Mouse (Mus musculus) E14TG2a.4 (cell line): ENCODE results near the gene Pecam1.

ENCODE experiments used
- H3K27me3 ChIP-seq: 2 replicates; pipeline ENCODE4 v1.6.1; 2014; ENCODE audit warnings: low read length, control low read depth; ENCODE audit not compliant: insufficient read depth
- H3K36me3 ChIP-seq: 2 replicates; pipeline ENCODE4 v1.6.1; 2014; ENCODE audit warnings: low read length, control low read depth; ENCODE audit not compliant: insufficient read depth
- H3K4me1 ChIP-seq: replicated peaks from 2 replicates; pipeline ENCODE4 v1.6.1; 2014; ENCODE audit warnings: low read depth, low read length, control low read depth
- H3K4me3 ChIP-seq: replicated peaks from 2 replicates; pipeline ENCODE4 v1.5.1; 2014; ENCODE audit warnings: mild to moderate bottlenecking, low read length
- H3K9me3 ChIP-seq: 2 replicates; pipeline ENCODE4 v1.6.1; 2014; ENCODE audit warnings: low read length, control low read depth
- CTCF ChIP-seq: conservative IDR thresholded peaks from 2 replicates; pipeline ENCODE4 v1.5.1; 2014; ENCODE audit warnings: low read length
- NANOG ChIP-seq: IDR thresholded peaks from 2 replicates; pipeline ENCODE4 v1.6.1; 2014; ENCODE audit warnings: borderline replicate concordance, low read length, mixed read lengths
- POU5F1 ChIP-seq: IDR thresholded peaks from 2 replicates; pipeline ENCODE4 v1.6.1; 2014; ENCODE audit warnings: low read length, borderline replicate concordance

Gene Pecam1

GRCm38 (mm10) chr11:106679874-106680273 is 70.6 kb downstream of the Pecam1 start:
- H3K9me3 ChIP-seq = no peaks in the 10 kb centered on the region
- H3K4me1 ChIP-seq = peaks cover 32% of the 10 kb centered on the region
- TF ChIP-seq POU5F1 (no peak), CTCF (0 out of 2 replicates have a peak, but pooled peaks have one; percentile 5), NANOG (no peak)
- peaks cover 92% of the 10 kb centered on the region for H3K36me3 ChIP-seq
- H3K4me3 ChIP-seq = no peak overlapping the region
- H3K27me3 ChIP-seq = no peaks in the 10 kb centered on the region

GRCm38 (mm10) chr11:106677910-106678591 is 72.4 kb downstream of the Pecam1 start:
- Histone ChIP-seq H3K36me3 (peaks cover 77% of the 10 kb centered on the region), H3K27me3 (no peaks in the 10 kb centered on the region), H3K4me1 (peaks cover 50% of the 10 kb centered on the region), H3K4me3 (no peak overlapping the region), H3K9me3 (no peaks in the 10 kb centered on the region)
- TF ChIP-seq NANOG (no peak), POU5F1 (no peak), CTCF (no peak)

- H3K36me3 ChIP-seq = peaks cover 76% of the 10 kb centered on the region
- TF ChIP-seq POU5F1 = no peak
- no peak for TF ChIP-seq CTCF
- no peak for TF ChIP-seq NANOG
- H3K4me3 ChIP-seq = no peak overlapping the region
- no peaks in the 10 kb centered on the region for H3K27me3 ChIP-seq
- H3K4me1 ChIP-seq = peaks cover 58% of the 10 kb centered on the region
- H3K9me3 ChIP-seq = no peaks in the 10 kb centered on the region
Measured at GRCm38 (mm10) chr11:106677331-106677730, 73.1 kb downstream of the Pecam1 start.

- Histone ChIP-seq H3K9me3 (no peaks in the 10 kb centered on the region), H3K27me3 (no peaks in the 10 kb centered on the region), H3K4me1 (peaks cover 65% of the 10 kb centered on the region), H3K4me3 (no peak overlapping the region), H3K36me3 (peaks cover 74% of the 10 kb centered on the region)
- TF ChIP-seq NANOG (no peak), POU5F1 (no peak), CTCF (no peak)
Measured at GRCm38 (mm10) chr11:106675875-106676274, 74.6 kb downstream of the Pecam1 start.

- Histone ChIP-seq H3K36me3 (peaks cover 69% of the 10 kb centered on the region), H3K4me1 (peaks cover 71% of the 10 kb centered on the region), H3K4me3 (peak overlapping the region; percentile 20; the same call in 1 of the 2 replicates), H3K9me3 (no peaks in the 10 kb centered on the region), H3K27me3 (no peaks in the 10 kb centered on the region)
- TF ChIP-seq NANOG (no peak), CTCF (no peak), POU5F1 (no peak)
Measured at GRCm38 (mm10) chr11:106675201-106675726, 75.2 kb downstream of the Pecam1 start.

- Histone ChIP-seq H3K27me3 (no peaks in the 10 kb centered on the region), H3K9me3 (no peaks in the 10 kb centered on the region), H3K36me3 (peaks cover 64% of the 10 kb centered on the region), H3K4me1 (peaks cover 77% of the 10 kb centered on the region), H3K4me3 (peak overlapping the region; percentile 20; the same call in 1 of the 2 replicates)
- no peak for TF ChIP-seq NANOG
- no peak for TF ChIP-seq POU5F1
- no peak for TF ChIP-seq CTCF
Measured at GRCm38 (mm10) chr11:106674612-106675153, 75.7 kb downstream of the Pecam1 start.

GRCm38 (mm10) chr11:106673727-106674611 is 76.5 kb downstream of the Pecam1 start:
- no peak overlapping the region for H3K4me3 ChIP-seq
- peaks cover 84% of the 10 kb centered on the region for H3K4me1 ChIP-seq
- no peak for TF ChIP-seq CTCF
- no peak for TF ChIP-seq POU5F1
- no peak for TF ChIP-seq NANOG
- peaks cover 57% of the 10 kb centered on the region for H3K36me3 ChIP-seq
- no peaks in the 10 kb centered on the region for H3K9me3 ChIP-seq
- H3K27me3 ChIP-seq = no peaks in the 10 kb centered on the region

- H3K4me1 ChIP-seq = peaks cover 91% of the 10 kb centered on the region
- H3K4me3 ChIP-seq = 0 out of 2 replicates have a peak overlapping the region, but pooled peaks have one; percentile 2
- no peaks in the 10 kb centered on the region for H3K27me3 ChIP-seq
- H3K9me3 ChIP-seq = no peaks in the 10 kb centered on the region
- peaks cover 52% of the 10 kb centered on the region for H3K36me3 ChIP-seq
- TF ChIP-seq POU5F1 = no peak
- no peak for TF ChIP-seq CTCF
- 0 out of 2 replicates have a peak, but pooled peaks have one; percentile 6 for TF ChIP-seq NANOG
Measured at GRCm38 (mm10) chr11:106672919-106673505, 77.4 kb downstream of the Pecam1 start.
